Comparison of ENCODE assay signal across 8 mouse cellular contexts in genomic region chr11:96353522-96353841, GRCm38 (mm10). TPM values are rescaled to one million over a fixed set of nuclear protein-coding genes. Genes with fewer than 3 reads are reported as not detected.
A peak's percentile ranks its signal among the peaks of the same experiment; 100 is the strongest.
DNase-seq lines count a peak whose midpoint lies in the region; ATAC-seq and TF ChIP-seq lines count a peak whose summit lies in the region.

No protein-coding gene starts in this region.

- peaks cover 22% of the 10 kb centered on the region for H3K4me1 ChIP-seq in forebrain, embryonic 10.5 days
- H3K4me1 ChIP-seq in forebrain, embryonic 16.5 days (replicated peaks; ENCODE audit: control insufficient read depth, insufficient read depth, low read length): no peaks in the 10 kb centered on the region; the same call in 1 of the 2 replicates
- H3K4me1 ChIP-seq in lung, embryonic 14.5 days (ENCODE audit: insufficient read depth): peaks cover 14% of the 10 kb centered on the region
- H3K4me1 ChIP-seq in hindbrain, embryonic 13.5 days (replicated peaks): peaks cover 34% of the 10 kb centered on the region

- peaks cover 100% of the 10 kb centered on the region for H3K27me3 ChIP-seq in forebrain, embryonic 10.5 days (ENCODE audit: poor library complexity, severe bottlenecking)
- H3K27me3 ChIP-seq in forebrain, embryonic 16.5 days (replicated peaks; ENCODE audit: control insufficient read depth, insufficient read depth, low read length): peaks cover 87% of the 10 kb centered on the region
- H3K27me3 ChIP-seq in lung, embryonic 14.5 days (ENCODE audit: insufficient read depth, low read length): no peaks in the 10 kb centered on the region
- H3K27me3 ChIP-seq in hindbrain, embryonic 13.5 days: peaks cover 56% of the 10 kb centered on the region

- H3K27ac ChIP-seq in forebrain, embryonic 10.5 days: no peak overlapping the region
- H3K27ac ChIP-seq in forebrain, embryonic 16.5 days (ENCODE audit: low read length): no peak overlapping the region
- peak overlapping the region; percentile 98 for H3K27ac ChIP-seq in lung, embryonic 14.5 days (ENCODE audit: low read depth)
- peak overlapping the region; percentile 100 for H3K27ac ChIP-seq in hindbrain, embryonic 13.5 days

- H3K36me3 ChIP-seq in forebrain, embryonic 10.5 days (replicated peaks): no peaks in the 10 kb centered on the region
- H3K36me3 ChIP-seq in forebrain, embryonic 16.5 days (ENCODE audit: control insufficient read depth, insufficient read depth): no peaks in the 10 kb centered on the region
- peaks cover 19% of the 10 kb centered on the region for H3K36me3 ChIP-seq in lung, embryonic 14.5 days (ENCODE audit: insufficient read depth)
- peaks cover 5% of the 10 kb centered on the region for H3K36me3 ChIP-seq in hindbrain, embryonic 13.5 days

- no peak overlapping the region for H3K4me2 ChIP-seq in forebrain, embryonic 16.5 days (ENCODE audit: low read length)
- H3K4me2 ChIP-seq in lung, embryonic 14.5 days: peak overlapping the region; percentile 83
- H3K4me2 ChIP-seq in hindbrain, embryonic 13.5 days: peak overlapping the region; percentile 80

- WGBS in forebrain, embryonic 10.5 days: under 1% methylated on average over 14 of the region's 14 CpGs
- 1% methylated on average over 14 of the region's 14 CpGs for WGBS in forebrain, embryonic 16.5 days
- WGBS in lung, embryonic 14.5 days: 2% methylated on average over 14 of the region's 14 CpGs
- under 1% methylated on average over 14 of the region's 14 CpGs for WGBS in hindbrain, embryonic 13.5 days

- no peak overlapping the region for H3K9ac ChIP-seq in forebrain, embryonic 16.5 days (replicated peaks; ENCODE audit: low read depth, low read length)
- peak overlapping the region; percentile 98 for H3K9ac ChIP-seq in lung, embryonic 14.5 days
- H3K9ac ChIP-seq in hindbrain, embryonic 13.5 days: peak overlapping the region; percentile 100

- no peaks in the 10 kb centered on the region for H3K9me3 ChIP-seq in forebrain, embryonic 10.5 days
- H3K9me3 ChIP-seq in forebrain, embryonic 16.5 days (ENCODE audit: control insufficient read depth, low read length): no peaks in the 10 kb centered on the region
- no peaks in the 10 kb centered on the region for H3K9me3 ChIP-seq in lung, embryonic 14.5 days (ENCODE audit: low read depth, low read length)
- no peaks in the 10 kb centered on the region for H3K9me3 ChIP-seq in hindbrain, embryonic 13.5 days

- no peak for DNase-seq in forebrain, embryonic 10.5 days (ENCODE audit: extremely low spot score, low spot score)
- peak; percentile 57 for DNase-seq in lung, embryonic 14.5 days
- no peak for DNase-seq in lung, postnatal 4 days
- peak; percentile 36 for DNase-seq in lung, postnatal 10 days
- DNase-seq in cerebellum, adult 18-20 months: no peak
- no peak for DNase-seq in layer of hippocampus, adult 8-10 months (ENCODE audit: low spot score in 2 of 2)

- peak overlapping the region; percentile 31; the same call in 1 of the 2 replicates for H3K4me3 ChIP-seq in forebrain, embryonic 10.5 days
- no peak overlapping the region for H3K4me3 ChIP-seq in forebrain, embryonic 16.5 days (replicated peaks; ENCODE audit: low read length)
- peak overlapping the region; percentile 77 for H3K4me3 ChIP-seq in lung, embryonic 14.5 days (ENCODE audit: low read depth, low read length)
- H3K4me3 ChIP-seq in hindbrain, embryonic 13.5 days: peak overlapping the region; percentile 81

- ATAC-seq in forebrain, embryonic 16.5 days: no peak
- ATAC-seq in lung, embryonic 14.5 days (ENCODE audit: insufficient read depth): no peak
- no peak for ATAC-seq in hindbrain, embryonic 13.5 days (ENCODE audit: low FRiP score)

- no peak for TF ChIP-seq CTCF in lung, embryonic 14.5 days (IDR thresholded peaks at IDR 0.05; ENCODE audit: low read depth)

RNA-seq across cellular contexts. Expression of gene Hoxb2, which starts 3.2 kb away (rescaled TPM):
- polyA plus RNA-seq in forebrain, embryonic 10.5 days (2016; fragmentation: Nextera tagmentation; extraction: Ambion mirVana): not detected in 2 replicates
- polyA plus RNA-seq in forebrain, embryonic 16.5 days (2015; fragmentation: Nextera tagmentation; extraction: Ambion mirVana): not detected in 2 replicates
- polyA plus RNA-seq in lung, embryonic 14.5 days (2014; fragmentation: Nextera tagmentation; extraction: Ambion mirVana): 48.9 and 51.6 TPM in 2 replicates
- 38.6 and 47.2 TPM in 2 replicates for polyA plus RNA-seq in hindbrain, embryonic 13.5 days (2015; fragmentation: Nextera tagmentation; extraction: Ambion mirVana)
- total RNA-seq in layer of hippocampus, adult 8-10 months (2022): not detected

RNA-seq across cellular contexts. Expression of gene Hoxb1, which starts 12.1 kb away (rescaled TPM):
- polyA plus RNA-seq in forebrain, embryonic 10.5 days (2016; fragmentation: Nextera tagmentation; extraction: Ambion mirVana): 0.07 TPM in 1 of 2 replicates, not detected in the other
- not detected in 2 replicates for polyA plus RNA-seq in forebrain, embryonic 16.5 days (2015; fragmentation: Nextera tagmentation; extraction: Ambion mirVana)
- 0.08 TPM in 1 of 2 replicates, not detected in the other for polyA plus RNA-seq in lung, embryonic 14.5 days (2014; fragmentation: Nextera tagmentation; extraction: Ambion mirVana)
- 0.30 and 0.74 TPM in 2 replicates for polyA plus RNA-seq in hindbrain, embryonic 13.5 days (2015; fragmentation: Nextera tagmentation; extraction: Ambion mirVana)
- not detected for total RNA-seq in layer of hippocampus, adult 8-10 months (2022)

RNA-seq across cellular contexts. Expression of gene Hoxb3, which starts 30.4 kb away (rescaled TPM):
- not detected in 2 replicates for polyA plus RNA-seq in forebrain, embryonic 10.5 days (2016; fragmentation: Nextera tagmentation; extraction: Ambion mirVana)
- polyA plus RNA-seq in forebrain, embryonic 16.5 days (2015; fragmentation: Nextera tagmentation; extraction: Ambion mirVana): not detected in 2 replicates
- polyA plus RNA-seq in lung, embryonic 14.5 days (2014; fragmentation: Nextera tagmentation; extraction: Ambion mirVana): 3.9 and 6.3 TPM in 2 replicates
- polyA plus RNA-seq in hindbrain, embryonic 13.5 days (2015; fragmentation: Nextera tagmentation; extraction: Ambion mirVana): 11.9 and 14.5 TPM in 2 replicates
- not detected for total RNA-seq in layer of hippocampus, adult 8-10 months (2022)

RNA-seq across cellular contexts. Expression of gene Hoxb4, which starts 35.4 kb away (rescaled TPM):
- polyA plus RNA-seq in forebrain, embryonic 10.5 days (2016; fragmentation: Nextera tagmentation; extraction: Ambion mirVana): not detected in 2 replicates
- not detected in 2 replicates for polyA plus RNA-seq in forebrain, embryonic 16.5 days (2015; fragmentation: Nextera tagmentation; extraction: Ambion mirVana)
- 3.8 and 3.9 TPM in 2 replicates for polyA plus RNA-seq in lung, embryonic 14.5 days (2014; fragmentation: Nextera tagmentation; extraction: Ambion mirVana)
- polyA plus RNA-seq in hindbrain, embryonic 13.5 days (2015; fragmentation: Nextera tagmentation; extraction: Ambion mirVana): 9.5 and 11.3 TPM in 2 replicates
- total RNA-seq in layer of hippocampus, adult 8-10 months (2022): under 1 TPM in 1 of 4 experiments, not detected in 3; 0.13 TPM

RNA-seq across cellular contexts. Expression of gene Hoxb5, which starts 50.3 kb away (rescaled TPM):
- not detected in 2 replicates for polyA plus RNA-seq in forebrain, embryonic 10.5 days (2016; fragmentation: Nextera tagmentation; extraction: Ambion mirVana)
- polyA plus RNA-seq in forebrain, embryonic 16.5 days (2015; fragmentation: Nextera tagmentation; extraction: Ambion mirVana): not detected in 2 replicates
- polyA plus RNA-seq in lung, embryonic 14.5 days (2014; fragmentation: Nextera tagmentation; extraction: Ambion mirVana): 65.9 and 76.1 TPM in 2 replicates
- polyA plus RNA-seq in hindbrain, embryonic 13.5 days (2015; fragmentation: Nextera tagmentation; extraction: Ambion mirVana): 196 and 216 TPM in 2 replicates
- total RNA-seq in layer of hippocampus, adult 8-10 months (2022): not detected

Comparison
In these comparisons a context has a peak if more than half of its experiments do, and no peak if none do; other contexts are left out.
1. DNase-seq: peak in lung, embryonic 14.5 days (single experiment) and lung, postnatal 10 days (single experiment); none in forebrain, embryonic 10.5 days (single experiment), lung, postnatal 4 days (0 of 2), cerebellum, adult 18-20 months (0 of 2) and layer of hippocampus, adult 8-10 months (0 of 2).
2. H3K27ac ChIP-seq: peak in lung, embryonic 14.5 days (single experiment) and hindbrain, embryonic 13.5 days (single experiment); none in forebrain, embryonic 10.5 days (single experiment) and forebrain, embryonic 16.5 days (single experiment).
3. RNA of gene Hoxb2, which starts 3.2 kb away (polyA plus RNA-seq): 48.9 to 51.6 TPM in lung, embryonic 14.5 days and 38.6 to 47.2 TPM in hindbrain, embryonic 13.5 days; not detected in forebrain, embryonic 10.5 days and not detected in forebrain, embryonic 16.5 days; every median in the first group is over 10 times any median in the second.